Mouse (Mus musculus): Measurements from ENCODE around the gene Sertad4. TPM values are rescaled to one million over a fixed set of nuclear protein-coding genes. Genes with fewer than 3 reads are reported as not detected.

Gene Sertad4
- polyA plus RNA-seq, 1 experiment from 2014 or later, result 27.8 TPM

DNA sequence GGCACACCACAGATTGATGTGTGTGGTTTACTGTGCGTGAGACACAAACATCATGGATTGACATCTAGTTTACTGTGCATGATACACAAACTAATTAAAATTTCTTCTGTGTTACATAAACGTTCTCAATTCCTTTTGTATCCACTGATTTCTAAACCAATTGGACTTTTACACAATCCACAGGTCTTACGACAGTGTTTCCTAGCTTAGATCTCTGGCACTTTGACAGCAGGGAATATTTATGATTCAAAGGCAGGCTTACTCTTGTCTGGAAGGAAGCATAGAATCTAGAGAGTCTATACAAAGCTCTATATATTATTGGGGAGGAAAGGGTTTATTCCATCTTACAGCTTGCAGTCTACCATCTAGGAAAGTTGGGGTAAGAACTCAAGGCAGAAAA, 8.9 kb upstream of the Sertad4 start:
- ATAC-seq (ENCODE audit: low read depth), result no peak
- Histone ChIP-seq H3K9me3 (no peaks in the 10 kb centered on the region), H3K27me3 (no peaks in the 10 kb centered on the region), H3K9ac (no peak overlapping the region), H3K4me3 (no peak overlapping the region), H3K4me1 (replicated peaks) (peaks cover 20% of the 10 kb centered on the region), H3K4me2 (no peak overlapping the region), H3K36me3 (no peaks in the 10 kb centered on the region), H3K27ac (replicated peaks) (no peak overlapping the region)
- 81% methylated on average over 3 of the region's 3 CpGs for WGBS

DNA sequence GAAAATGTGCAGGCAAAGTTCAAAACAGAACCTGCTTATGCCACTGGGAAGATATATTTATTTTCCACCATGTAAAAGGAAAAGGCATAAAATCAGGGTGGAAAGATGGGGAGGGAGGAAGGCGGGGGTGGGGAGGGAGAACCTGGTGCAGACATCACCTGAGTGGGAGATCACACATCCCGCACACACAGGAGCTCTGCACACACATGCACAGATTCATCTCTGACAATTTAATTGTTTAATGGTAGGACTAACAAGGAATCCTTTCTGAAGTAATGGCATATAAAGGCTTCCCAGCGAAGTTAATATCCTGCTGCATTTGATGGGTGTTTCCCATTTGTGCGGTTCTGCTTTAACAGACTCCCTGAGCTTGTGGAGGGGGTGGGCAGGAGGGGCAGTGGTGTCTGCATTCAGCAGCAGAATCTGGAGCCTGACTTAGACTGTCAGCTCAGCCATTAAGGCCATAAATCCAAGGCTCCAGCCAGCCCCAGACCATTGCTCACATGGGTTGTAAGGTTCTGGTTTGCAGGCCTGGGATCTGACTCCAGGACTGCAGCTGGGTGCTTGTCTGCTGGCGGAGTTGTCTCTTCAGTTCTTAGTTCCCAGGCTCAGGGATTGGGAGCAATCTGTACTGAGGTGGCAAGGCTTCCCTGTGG, 5.9 kb upstream of the Sertad4 start:
- peaks cover 19% of the 10 kb centered on the region for H3K27me3 ChIP-seq
- H3K9ac ChIP-seq, result peak overlapping the region; percentile 18; the same call in 1 of the 2 replicates
- no peak overlapping the region for H3K4me2 ChIP-seq
- peak; percentile 77 for ATAC-seq (ENCODE audit: low read depth)
- peaks cover 36% of the 10 kb centered on the region for H3K4me1 ChIP-seq (replicated peaks)
- H3K27ac ChIP-seq (replicated peaks), result peak overlapping the region; percentile 70
- H3K9me3 ChIP-seq, result no peaks in the 10 kb centered on the region
- H3K36me3 ChIP-seq, result no peaks in the 10 kb centered on the region
- 46% methylated on average over 5 of the region's 5 CpGs for WGBS
- no peak overlapping the region for H3K4me3 ChIP-seq

DNA sequence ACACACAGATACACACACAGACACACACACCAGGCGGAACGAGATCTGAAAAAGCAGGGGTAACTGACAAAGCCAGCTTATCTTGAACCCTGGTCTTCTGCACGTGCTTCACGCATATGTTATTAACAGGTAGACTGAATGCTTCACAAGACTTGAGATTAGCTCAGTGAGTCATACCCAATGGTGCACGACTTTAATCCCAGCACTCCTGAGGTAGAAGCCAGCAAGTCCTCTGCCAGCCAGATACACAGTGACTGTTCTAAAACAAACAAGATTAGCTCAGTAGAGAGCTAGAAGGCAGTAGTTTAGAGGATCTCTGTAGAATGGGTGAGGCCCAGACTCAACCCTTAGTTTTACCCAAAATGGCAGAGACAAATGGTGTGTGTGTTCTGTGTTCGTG, 4.7 kb upstream of the Sertad4 start:
- no peak for ATAC-seq (ENCODE audit: low read depth)
- no peaks in the 10 kb centered on the region for H3K36me3 ChIP-seq
- no peaks in the 10 kb centered on the region for H3K9me3 ChIP-seq
- 74% methylated on average over 6 of the region's 6 CpGs for WGBS
- no peak overlapping the region for H3K4me3 ChIP-seq
- peaks cover 19% of the 10 kb centered on the region for H3K27me3 ChIP-seq
- H3K4me1 ChIP-seq (replicated peaks), result peaks cover 44% of the 10 kb centered on the region
- no peak overlapping the region for H3K4me2 ChIP-seq
- no peak overlapping the region for H3K27ac ChIP-seq (replicated peaks)
- no peak overlapping the region for H3K9ac ChIP-seq

DNA sequence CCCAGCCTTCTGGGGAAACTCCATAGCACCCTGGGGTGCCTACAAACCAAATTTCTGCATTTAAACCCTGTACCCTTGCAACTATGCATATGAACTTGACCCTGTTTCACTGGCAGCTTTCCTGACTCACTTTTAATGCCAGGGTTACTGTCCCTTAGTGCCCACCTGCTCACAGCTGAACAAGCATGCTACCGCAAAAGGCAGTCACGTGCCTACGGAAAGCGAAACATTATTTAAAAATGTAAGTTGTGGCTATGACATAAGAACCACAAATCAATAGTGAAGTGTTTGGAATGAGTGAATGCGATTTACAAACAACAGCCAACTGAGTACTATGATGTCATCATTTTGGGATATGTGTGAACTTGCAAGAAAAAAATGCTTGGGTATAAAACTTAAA, 2.0 kb upstream of the Sertad4 start:
- no peak overlapping the region for H3K9ac ChIP-seq
- no peak overlapping the region for H3K4me2 ChIP-seq
- no peak overlapping the region for H3K27ac ChIP-seq (replicated peaks)
- H3K36me3 ChIP-seq, result no peaks in the 10 kb centered on the region
- H3K27me3 ChIP-seq, result peaks cover 25% of the 10 kb centered on the region
- no peak overlapping the region for H3K4me3 ChIP-seq
- no peak for ATAC-seq (ENCODE audit: low read depth)
- WGBS, result 78% methylated on average over 5 of the region's 5 CpGs
- no peaks in the 10 kb centered on the region for H3K9me3 ChIP-seq
- H3K4me1 ChIP-seq (replicated peaks), result peaks cover 63% of the 10 kb centered on the region

DNA sequence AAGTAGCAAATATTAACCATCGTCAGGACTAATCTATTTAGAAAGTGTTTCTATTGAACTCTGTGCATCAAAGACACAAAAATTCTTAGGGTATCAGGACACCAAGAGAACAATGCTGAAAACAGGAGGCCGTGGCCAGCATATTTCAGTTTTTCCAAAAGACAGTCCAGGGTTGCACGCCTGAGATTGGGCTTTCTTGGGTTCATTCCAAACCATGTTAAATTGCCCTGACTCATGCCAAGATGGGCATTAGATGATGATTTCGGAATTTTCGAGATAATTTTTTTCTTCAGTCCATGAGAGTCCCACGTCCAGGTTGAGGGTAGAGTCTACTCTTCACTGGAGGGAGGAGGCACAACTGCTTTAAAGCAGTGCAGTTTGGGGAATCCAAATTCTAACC, 1.4 kb upstream of the Sertad4 start:
- no peak overlapping the region for H3K4me3 ChIP-seq
- no peak overlapping the region for H3K9ac ChIP-seq
- peaks cover 63% of the 10 kb centered on the region for H3K4me1 ChIP-seq (replicated peaks)
- no peak overlapping the region for H3K4me2 ChIP-seq
- peak overlapping the region; percentile 98 for H3K27ac ChIP-seq (replicated peaks)
- H3K27me3 ChIP-seq, result peaks cover 29% of the 10 kb centered on the region
- no peaks in the 10 kb centered on the region for H3K9me3 ChIP-seq
- no peaks in the 10 kb centered on the region for H3K36me3 ChIP-seq
- no peak for ATAC-seq (ENCODE audit: low read depth)
- WGBS, result 70% methylated on average over 6 of the region's 6 CpGs

DNA sequence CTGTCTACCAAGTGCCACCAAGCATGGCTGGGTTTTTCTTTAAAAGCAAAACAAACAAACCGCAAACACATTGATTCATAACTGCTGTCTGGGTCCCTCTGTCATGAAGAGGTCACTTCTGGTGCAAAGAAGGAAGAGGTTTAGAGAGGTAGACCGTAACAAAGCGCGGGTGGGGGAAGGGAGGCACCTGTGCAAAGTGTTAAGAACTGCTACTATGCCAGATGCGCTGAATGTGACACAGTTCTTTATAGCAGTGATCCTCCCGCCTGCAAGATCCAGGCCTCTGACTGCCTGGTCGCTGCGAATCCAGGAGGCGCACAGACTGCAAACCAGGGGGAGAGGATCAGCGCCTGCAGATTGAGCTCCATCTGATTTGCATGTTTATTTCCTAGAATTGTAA, 855 bp upstream of the Sertad4 start:
- Histone ChIP-seq H3K27me3 (peaks cover 29% of the 10 kb centered on the region), H3K4me1 (replicated peaks) (peaks cover 63% of the 10 kb centered on the region), H3K27ac (replicated peaks) (peak overlapping the region; percentile 98), H3K9me3 (no peaks in the 10 kb centered on the region), H3K9ac (no peak overlapping the region), H3K4me2 (peak overlapping the region; percentile 77), H3K4me3 (peak overlapping the region; percentile 83), H3K36me3 (no peaks in the 10 kb centered on the region)
- ATAC-seq (ENCODE audit: low read depth), result no peak
- 9% methylated on average over 10 of the region's 10 CpGs for WGBS

DNA sequence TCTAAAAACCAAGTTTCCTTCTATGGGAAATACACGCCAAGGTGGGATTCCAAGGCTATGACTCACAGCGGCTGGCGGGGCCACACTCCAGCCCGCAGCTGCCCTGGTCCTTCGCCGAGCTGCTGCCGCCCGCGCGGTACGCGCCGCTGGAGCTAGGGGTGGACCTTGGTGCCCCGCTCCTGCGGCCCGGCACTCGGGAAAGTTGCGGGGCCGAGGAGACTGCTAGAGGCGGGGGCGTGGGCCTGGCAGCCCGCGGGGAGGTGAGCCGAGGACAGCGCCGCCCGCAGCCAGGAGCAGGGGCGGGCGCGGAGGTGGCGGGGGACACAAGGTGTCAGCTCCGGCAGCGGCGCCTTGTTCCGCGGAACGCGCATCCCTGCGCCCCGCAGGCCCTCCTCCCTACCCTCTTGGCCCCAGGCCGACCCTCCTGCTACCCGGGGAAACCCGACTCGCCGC, 711 bp downstream of the Sertad4 start:
- peaks cover 3% of the 10 kb centered on the region for H3K36me3 ChIP-seq
- peak overlapping the region; percentile 94 for H3K9ac ChIP-seq
- WGBS, result under 1% methylated on average over 45 of the region's 45 CpGs
- H3K4me3 ChIP-seq, result peak overlapping the region; percentile 83
- peaks cover 70% of the 10 kb centered on the region for H3K4me1 ChIP-seq (replicated peaks)
- H3K9me3 ChIP-seq, result no peaks in the 10 kb centered on the region
- H3K27ac ChIP-seq (replicated peaks), result peak overlapping the region; percentile 98
- peak; percentile 34 for ATAC-seq (ENCODE audit: low read depth)
- H3K4me2 ChIP-seq, result peak overlapping the region; percentile 77
- H3K27me3 ChIP-seq, result peaks cover 29% of the 10 kb centered on the region

DNA sequence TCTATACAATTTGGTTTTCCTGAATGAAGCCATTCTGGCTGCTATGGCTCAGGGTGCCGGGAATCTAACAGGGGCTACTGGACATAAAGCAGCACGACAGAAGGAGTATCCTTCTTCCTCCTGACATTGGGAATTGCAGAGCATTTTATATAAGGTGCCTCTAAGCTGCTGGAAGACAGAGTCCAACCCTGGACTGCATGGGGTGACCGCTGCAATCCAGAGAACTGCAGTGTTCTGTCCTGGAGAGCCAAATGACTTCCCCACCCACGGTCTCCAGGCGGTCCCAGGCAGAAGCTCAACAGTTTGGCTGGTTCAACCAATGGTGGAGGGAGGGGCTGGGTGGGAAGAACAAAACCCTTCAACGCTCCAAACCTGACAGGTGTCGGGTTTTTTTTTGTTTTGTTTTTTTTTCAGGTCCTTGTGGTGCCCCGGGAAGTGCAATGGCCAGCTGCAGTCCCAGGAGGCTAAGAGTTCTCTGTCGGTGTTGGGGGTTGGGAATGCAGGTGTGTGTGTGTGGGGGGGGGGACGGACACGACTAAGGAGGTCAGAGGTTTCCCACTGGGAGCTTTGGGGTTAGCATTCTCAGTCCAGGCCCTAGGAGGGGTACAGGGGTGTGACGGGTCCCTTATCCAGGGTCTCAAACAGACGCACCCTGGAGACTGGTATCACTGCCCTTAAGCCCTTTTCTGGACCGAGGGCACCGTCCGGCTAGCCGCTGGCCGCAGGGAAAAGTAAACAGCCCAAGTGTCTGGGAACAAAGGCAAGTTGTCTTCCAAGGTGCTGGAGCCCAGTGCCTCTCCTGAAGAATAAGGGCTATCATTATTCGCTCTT, 1.4 kb downstream of the Sertad4 start:
- Histone ChIP-seq H3K4me3 (peak overlapping the region; percentile 83), H3K4me2 (peak overlapping the region; percentile 77), H3K4me1 (replicated peaks) (peaks cover 71% of the 10 kb centered on the region), H3K9ac (peak overlapping the region; percentile 94), H3K9me3 (no peaks in the 10 kb centered on the region), H3K27ac (replicated peaks) (peak overlapping the region; percentile 98), H3K27me3 (peaks cover 29% of the 10 kb centered on the region), H3K36me3 (peaks cover 9% of the 10 kb centered on the region)
- ATAC-seq (ENCODE audit: low read depth), result no peak
- WGBS, result 3% methylated on average over 19 of the region's 19 CpGs

DNA sequence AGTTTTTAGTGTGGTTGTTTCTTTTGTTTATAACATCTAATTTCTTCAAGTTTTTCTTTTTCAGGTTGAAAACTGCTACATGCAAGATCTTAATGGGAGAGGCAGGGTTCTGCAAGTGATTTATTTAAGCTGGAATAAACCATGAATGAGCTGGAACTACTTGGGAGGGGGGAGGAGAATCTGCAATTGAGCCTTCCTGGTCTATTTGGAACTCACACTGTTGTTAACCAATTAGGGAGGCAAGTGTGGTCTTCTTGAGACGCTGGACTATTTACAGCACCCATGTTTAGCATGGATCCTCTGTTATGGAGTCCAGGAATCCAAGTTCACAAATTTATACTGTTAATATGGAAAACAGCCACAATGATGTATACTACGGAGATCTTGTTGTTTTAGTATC, 2.1 kb downstream of the Sertad4 start:
- Histone ChIP-seq H3K27ac (replicated peaks) (peak overlapping the region; percentile 98; the same call in 1 of the 2 replicates), H3K9me3 (no peaks in the 10 kb centered on the region), H3K4me1 (replicated peaks) (peaks cover 71% of the 10 kb centered on the region), H3K4me2 (peak overlapping the region; percentile 77), H3K36me3 (peaks cover 17% of the 10 kb centered on the region), H3K4me3 (peak overlapping the region; percentile 83), H3K27me3 (peaks cover 25% of the 10 kb centered on the region), H3K9ac (peak overlapping the region; percentile 94)
- 43% methylated on average over 2 of the region's 2 CpGs for WGBS
- no peak for ATAC-seq (ENCODE audit: low read depth)

DNA sequence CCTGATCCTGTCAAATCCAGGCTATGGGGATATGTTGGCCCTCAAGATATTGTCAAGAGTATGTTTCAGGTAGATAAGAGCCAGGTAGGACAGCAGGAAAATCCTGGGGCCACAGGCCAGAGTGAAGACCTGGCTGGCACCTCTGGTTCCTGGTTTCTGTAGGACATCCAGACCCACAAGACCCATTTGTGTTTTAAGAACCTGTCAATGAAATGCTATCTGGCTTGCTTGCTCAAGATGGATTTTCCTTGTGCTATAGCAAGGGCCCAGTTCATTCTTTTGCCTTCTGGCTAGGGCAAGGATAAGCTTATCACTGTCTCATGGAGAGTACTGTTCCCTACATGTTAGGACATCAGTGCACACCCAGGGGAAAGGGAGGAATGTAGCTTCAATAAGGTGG, 3.5 kb downstream of the Sertad4 start:
- Histone ChIP-seq H3K36me3 (peaks cover 31% of the 10 kb centered on the region), H3K9ac (peak overlapping the region; percentile 94), H3K27ac (replicated peaks) (peak overlapping the region; percentile 64), H3K9me3 (no peaks in the 10 kb centered on the region), H3K4me1 (replicated peaks) (peaks cover 59% of the 10 kb centered on the region), H3K4me3 (peak overlapping the region; percentile 83), H3K4me2 (peak overlapping the region; percentile 77), H3K27me3 (peaks cover 12% of the 10 kb centered on the region)
- no peak for ATAC-seq (ENCODE audit: low read depth)

DNA sequence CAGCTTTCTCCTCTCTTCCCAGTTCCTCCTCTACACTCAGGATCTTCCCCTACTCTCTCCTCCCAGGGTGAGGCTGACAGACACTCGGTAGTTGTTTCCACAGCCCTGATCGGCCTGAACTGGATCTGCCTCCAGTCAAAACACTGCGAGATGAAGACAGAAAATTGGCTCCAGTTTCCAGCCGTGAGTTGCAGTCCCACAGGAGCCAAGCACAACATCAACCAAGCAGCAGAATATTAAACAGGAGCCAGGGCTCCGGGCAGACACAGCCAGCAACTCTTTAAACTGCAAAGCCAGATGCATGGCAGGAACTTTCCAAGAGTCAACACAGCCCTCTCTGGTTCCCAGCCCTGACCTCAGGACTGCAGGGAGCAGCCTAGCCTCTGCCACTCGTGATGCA, 3.9 kb downstream of the Sertad4 start:
- no peak for ATAC-seq (ENCODE audit: low read depth)
- Histone ChIP-seq H3K27ac (replicated peaks) (peak overlapping the region; percentile 64), H3K27me3 (peaks cover 9% of the 10 kb centered on the region), H3K4me1 (replicated peaks) (peaks cover 57% of the 10 kb centered on the region), H3K9me3 (no peaks in the 10 kb centered on the region), H3K4me3 (peak overlapping the region; percentile 83), H3K9ac (peak overlapping the region; percentile 94), H3K36me3 (peaks cover 35% of the 10 kb centered on the region), H3K4me2 (peak overlapping the region; percentile 77)
- 7% methylated on average over 6 of the region's 6 CpGs for WGBS

DNA sequence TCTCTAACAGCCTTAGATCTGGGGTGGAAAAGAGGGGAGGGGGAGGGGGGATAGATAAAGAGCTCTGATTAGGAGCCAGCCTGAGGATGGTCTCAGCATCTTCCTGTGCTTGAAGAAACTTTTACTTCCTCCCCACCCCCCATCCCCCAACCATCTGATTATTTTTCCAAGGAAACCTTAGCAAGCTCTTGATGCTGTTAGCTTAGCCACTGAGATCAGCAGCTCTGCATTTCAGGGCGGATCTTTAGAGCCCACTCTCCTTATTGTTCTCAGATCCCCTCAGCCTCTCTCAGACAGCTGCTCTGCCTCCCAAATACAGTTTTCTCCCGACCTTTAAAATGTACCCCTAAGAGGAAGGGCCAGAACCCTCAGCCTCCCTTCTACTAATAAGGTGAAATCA, 4.4 kb downstream of the Sertad4 start:
- Histone ChIP-seq H3K27me3 (peaks cover 9% of the 10 kb centered on the region), H3K4me1 (replicated peaks) (peaks cover 52% of the 10 kb centered on the region), H3K4me3 (peak overlapping the region; percentile 83), H3K36me3 (peaks cover 40% of the 10 kb centered on the region), H3K9ac (peak overlapping the region; percentile 94), H3K9me3 (no peaks in the 10 kb centered on the region), H3K4me2 (peak overlapping the region; percentile 77), H3K27ac (replicated peaks) (peak overlapping the region; percentile 64)
- no peak for ATAC-seq (ENCODE audit: low read depth)
- WGBS, result 2% methylated on average over 2 of the region's 2 CpGs
